Mouse (Mus musculus) right cerebral cortex, postnatal 4 days (tissue): ENCODE results near the gene 1700040F15Rik.
"Not testable (repeated sequence)": the region's sequence is repeated elsewhere in the genome, so short reads cannot be mapped to it uniquely, and the experiment has no call there.

Experiments used
- DNase-seq: peaks from one replicate; pipeline ENCODE4 v3.0.0-alpha.2; 2022

1700040F15Rik gene

GRCm38 (mm10) chrY:61101947-61102346, at the start of gene 1700040F15Rik:
Gene 1700040F15Rik, plus strand, starts transcription at chrY:61102247.
- DNase-seq, result not testable (repeated sequence)
